Mouse (Mus musculus) brain, adult 2 months (tissue): ENCODE measurements around the gene Ccdc194.
A peak's percentile ranks its signal among the peaks of the same experiment; 100 is the strongest.

ENCODE experiments used
- DNase-seq: peaks from one replicate; pipeline ENCODE4 v3.0.0; 2011; ENCODE audit warnings: low read depth, low spot score

Ccdc194 gene

GRCm38 (mm10) chr8:71525226-71526050 lies at the start of gene Ccdc194:
Ccdc194 (minus strand) TSS chr8:71525711.
- no peak for DNase-seq

- no peak for DNase-seq
These were observed 49.5 kb upstream of the Ccdc194 start for GRCm38 (mm10) chr8:71575020-71575419.

- no peak for DNase-seq
These were observed 48.9 kb upstream of the Ccdc194 start for GRCm38 (mm10) chr8:71574426-71574825.

- DNase-seq = peak; percentile 90
These were observed 47.5 kb upstream of the Ccdc194 start for GRCm38 (mm10) chr8:71572847-71573633.

GRCm38 (mm10) chr8:71572077-71572476 lies 46.6 kb upstream of the Ccdc194 start:
- DNase-seq = peak; percentile 48

GRCm38 (mm10) chr8:71570291-71570954 lies 44.9 kb upstream of the Ccdc194 start:
- DNase-seq = peak; percentile 99

GRCm38 (mm10) chr8:71569366-71570290 lies 44.1 kb upstream of the Ccdc194 start:
- DNase-seq = peak; percentile 98

- no peak for DNase-seq
These were observed 43.4 kb upstream of the Ccdc194 start for GRCm38 (mm10) chr8:71568941-71569340.

- DNase-seq = peak; percentile 81
These were observed 43.0 kb upstream of the Ccdc194 start, which contains the start of gene Slc27a1 for GRCm38 (mm10) chr8:71568387-71568937. Slc27a1 (plus strand) TSS chr8:71568882.

GRCm38 (mm10) chr8:71567587-71567986 lies 42.1 kb upstream of the Ccdc194 start:
- no peak for DNase-seq

- no peak for DNase-seq
These were observed 41.0 kb upstream of the Ccdc194 start, which contains the start of gene Nxnl1 for GRCm38 (mm10) chr8:71566501-71566900. Nxnl1 (minus strand) TSS chr8:71566601.

- DNase-seq = no peak
These were observed 38.5 kb upstream of the Ccdc194 start for GRCm38 (mm10) chr8:71563992-71564391.

GRCm38 (mm10) chr8:71562751-71563150 lies 37.2 kb upstream of the Ccdc194 start:
- peak; percentile 63 for DNase-seq

- DNase-seq = peak; percentile 92
These were observed 35.9 kb upstream of the Ccdc194 start for GRCm38 (mm10) chr8:71561401-71561800.

GRCm38 (mm10) chr8:71560765-71561164 lies 35.3 kb upstream of the Ccdc194 start:
- no peak for DNase-seq

GRCm38 (mm10) chr8:71560071-71560470 lies 34.6 kb upstream of the Ccdc194 start:
- DNase-seq = no peak

GRCm38 (mm10) chr8:71558958-71559690 lies 33.6 kb upstream of the Ccdc194 start:
- DNase-seq = peak; percentile 52

- no peak for DNase-seq
These were observed 32.8 kb upstream of the Ccdc194 start, which contains the start of gene Tmem221 for GRCm38 (mm10) chr8:71558071-71558957. Tmem221 (minus strand) TSS chr8:71558871.

GRCm38 (mm10) chr8:71554644-71555043 lies 29.1 kb upstream of the Ccdc194 start:
- DNase-seq = no peak
